Mouse (Mus musculus): ENCODE measurements around the gene Fgfr2. TPM values are rescaled to one million over a fixed set of nuclear protein-coding genes. Genes with fewer than 3 reads are reported as not detected.

Fgfr2 gene
- total RNA-seq, 2 experiments from 2014 or later, result 190 to 480 TPM

- peak in 1 of 2 experiments; percentile 61 for DNase-seq
Measured at GRCm38 (mm10) chr7:132802691-132803090, 320.5 kb downstream of the Fgfr2 start.

- no peak for DNase-seq
Measured at GRCm38 (mm10) chr7:132802066-132802465, 321.1 kb downstream of the Fgfr2 start.

- no peak for DNase-seq
Measured at GRCm38 (mm10) chr7:132801509-132801908, 321.6 kb downstream of the Fgfr2 start.

- DNase-seq, result peak in 1 of 2 experiments; percentile 63
Measured at GRCm38 (mm10) chr7:132800868-132801267, 322.3 kb downstream of the Fgfr2 start.

GRCm38 (mm10) chr7:132799119-132800016 is 323.8 kb downstream of the Fgfr2 start:
- DNase-seq, result no peak

GRCm38 (mm10) chr7:132795141-132795540 is 328.0 kb downstream of the Fgfr2 start:
- DNase-seq, result no peak

- DNase-seq, result no peak
Measured at GRCm38 (mm10) chr7:132793467-132793866, 329.7 kb downstream of the Fgfr2 start.

- no peak for DNase-seq
Measured at GRCm38 (mm10) chr7:132790447-132791219, 332.5 kb downstream of the Fgfr2 start.

GRCm38 (mm10) chr7:132788826-132789225 is 334.3 kb downstream of the Fgfr2 start:
- DNase-seq, result peak; percentile 74 to 75

GRCm38 (mm10) chr7:132787496-132788190 is 335.5 kb downstream of the Fgfr2 start:
- no peak for DNase-seq

GRCm38 (mm10) chr7:132787022-132787421 is 336.1 kb downstream of the Fgfr2 start:
- no peak for DNase-seq

- no peak for DNase-seq
Measured at GRCm38 (mm10) chr7:132786522-132786921, 336.6 kb downstream of the Fgfr2 start.

GRCm38 (mm10) chr7:132786011-132786410 is 337.1 kb downstream of the Fgfr2 start:
- DNase-seq, result no peak

GRCm38 (mm10) chr7:132784101-132784500 is 339.0 kb downstream of the Fgfr2 start:
- DNase-seq, result no peak

GRCm38 (mm10) chr7:132781850-132782249 is 341.3 kb downstream of the Fgfr2 start:
- DNase-seq, result no peak

GRCm38 (mm10) chr7:132781130-132781814 is 341.9 kb downstream of the Fgfr2 start:
- no peak for DNase-seq

GRCm38 (mm10) chr7:132780611-132781010 is 342.5 kb downstream of the Fgfr2 start:
- DNase-seq, result no peak

- DNase-seq, result no peak
Measured at GRCm38 (mm10) chr7:132778630-132779029, 344.5 kb downstream of the Fgfr2 start.

GRCm38 (mm10) chr7:132777728-132778453 is 345.3 kb downstream of the Fgfr2 start:
- no peak for DNase-seq

GRCm38 (mm10) chr7:132777117-132777516 is 346.0 kb downstream of the Fgfr2 start:
- no peak for DNase-seq

Data from adrenal gland, postnatal 36 days (tissue).